Mouse (Mus musculus) lung, adult 2 months (tissue): ENCODE results near the gene 1810037I17Rik. TPM values are rescaled to one million over a fixed set of nuclear protein-coding genes. Genes with fewer than 3 reads are reported as not detected.
A peak's percentile ranks its signal among the peaks of the same experiment; 100 is the strongest.

Experiments
- DNase-seq: peaks from one replicate; pipeline ENCODE4 v3.0.0; 2022
- H3K4me1 ChIP-seq: fragments of 200-500 bp; 2 replicates; pipeline ENCODE4 v1.6.1; 2011; ENCODE audit warnings: low read length; ENCODE audit not compliant: control insufficient read depth, insufficient read depth
- H3K4me3 ChIP-seq: fragments of 200-500 bp; replicated peaks from 2 replicates; pipeline ENCODE3; 2011; ENCODE audit warnings: low read depth, mild to moderate bottlenecking, control low read depth, low read length; ENCODE audit errors: extremely low read depth
- CTCF ChIP-seq: fragments of 200-500 bp; IDR thresholded peaks from 2 replicates; pipeline ENCODE4 v1.5.1; 2011; ENCODE audit warnings: mild to moderate bottlenecking, low read length, control low read depth; ENCODE audit not compliant: insufficient read depth
- POLR2A ChIP-seq: fragments of 200-500 bp; IDR thresholded peaks from 2 replicates; pipeline ENCODE4 v1.6.1; 2011; ENCODE audit warnings: low read depth, mild to moderate bottlenecking, control low read depth, low read length, borderline replicate concordance; ENCODE audit errors: extremely low read depth
- WGBS: fragments of 180-500 bp; shearing (Covaris S2); methylation state at CpG from one replicate; pipeline ENCODE4 v1.1.7; 2018; 5-methylcytosine and 5-hydroxymethylcytosine counted together
- polyA plus RNA-seq: library from polyadenylated mRNA; depleted of rRNA; stranded (reverse); fragments of >200 nt; gene quantifications from 2 replicates; pipeline ENCODE4 v1.2.3, GENCODE M21; 2012; rRNA removed

1810037I17Rik gene
- polyA plus RNA-seq, result 41.8 and 56.6 TPM in 2 replicates

DNA sequence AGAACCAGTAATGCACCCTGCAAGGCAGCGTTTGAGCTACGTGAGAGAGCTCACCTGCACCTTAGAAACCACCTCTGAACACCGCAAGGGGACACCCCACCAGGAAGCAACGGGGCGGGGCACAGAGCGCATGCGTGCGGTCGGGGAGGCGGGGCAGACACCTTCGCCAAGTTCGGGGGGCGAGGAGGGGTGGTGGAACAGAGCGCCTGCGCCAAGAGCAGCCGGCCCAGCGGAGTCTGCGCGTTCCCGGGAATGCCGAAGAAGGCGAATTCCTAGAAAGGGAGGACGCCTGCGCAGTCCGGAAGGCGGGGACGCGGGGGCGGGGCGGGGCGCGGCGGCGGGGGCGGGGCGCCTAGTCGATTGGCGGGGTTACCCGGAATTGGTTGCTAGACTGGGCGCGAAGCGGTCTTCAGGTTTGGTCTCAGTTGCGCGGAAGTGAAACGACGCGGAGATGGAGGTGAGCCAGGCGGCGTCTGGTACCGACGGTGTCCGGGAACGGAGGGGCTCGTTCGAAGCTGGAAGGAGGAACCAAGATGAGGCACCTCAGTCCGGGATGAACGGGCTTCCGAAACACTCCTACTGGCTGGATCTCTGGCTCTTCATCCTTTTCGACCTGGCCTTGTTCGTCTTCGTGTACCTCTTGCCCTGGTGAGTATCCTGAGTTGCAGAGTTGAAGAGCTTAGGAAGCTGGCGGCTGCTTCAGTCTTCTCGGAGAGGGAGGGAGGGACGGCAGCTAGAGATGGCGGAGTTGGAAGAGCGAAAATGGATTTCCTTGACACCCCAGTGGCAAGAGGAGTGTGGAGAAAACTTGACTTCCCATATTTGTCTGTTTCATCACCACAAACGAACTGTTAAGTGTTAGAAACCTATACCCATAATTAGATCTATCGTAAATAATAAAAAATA lies at the start of gene 1810037I17Rik:
TSS of gene 1810037I17Rik (plus strand) at position 195 of the 906 bp plus-strand sequence.
- Histone ChIP-seq H3K4me1 (no peaks in the 10 kb centered on the region; the same call in 1 of the 2 replicates), H3K4me3 (peak within 1 kb of the TSS; percentile 90)
- TF ChIP-seq CTCF (peak; percentile 17; the same call in 1 of the 2 replicates), POLR2A (peak; percentile 91; the same call in 1 of the 2 replicates)
- under 1% methylated on average over 68 of the region's 68 CpGs for WGBS
- peak; percentile 97 for DNase-seq

- DNase-seq, result no peak
- TF ChIP-seq POLR2A (no peak), CTCF (no peak)
- Histone ChIP-seq H3K4me1 (no peaks in the 10 kb centered on the region), H3K4me3 (no peak overlapping the region)
- 93% methylated on average over 2 of the region's 2 CpGs for whole genome bisulfite sequencing
These were observed 47.1 kb upstream of the 1810037I17Rik start for GRCm38 (mm10) chr3:122876870-122877269.

GRCm38 (mm10) chr3:122877543-122877942 lies 46.5 kb upstream of the 1810037I17Rik start:
- no peak for DNase-seq
- no peak overlapping the region for H3K4me3 ChIP-seq
- WGBS, result 80% methylated on average over 3 of the region's 3 CpGs
- TF ChIP-seq CTCF, result no peak
- no peak for TF ChIP-seq POLR2A
- H3K4me1 ChIP-seq, result no peaks in the 10 kb centered on the region

GRCm38 (mm10) chr3:122878705-122879315 lies 45.2 kb upstream of the 1810037I17Rik start:
- no peak for DNase-seq
- 86% methylated on average over 8 of the region's 8 CpGs for WGBS
- no peak for TF ChIP-seq CTCF
- no peak for TF ChIP-seq POLR2A
- H3K4me1 ChIP-seq, result no peaks in the 10 kb centered on the region
- H3K4me3 ChIP-seq, result no peak overlapping the region

DNA sequence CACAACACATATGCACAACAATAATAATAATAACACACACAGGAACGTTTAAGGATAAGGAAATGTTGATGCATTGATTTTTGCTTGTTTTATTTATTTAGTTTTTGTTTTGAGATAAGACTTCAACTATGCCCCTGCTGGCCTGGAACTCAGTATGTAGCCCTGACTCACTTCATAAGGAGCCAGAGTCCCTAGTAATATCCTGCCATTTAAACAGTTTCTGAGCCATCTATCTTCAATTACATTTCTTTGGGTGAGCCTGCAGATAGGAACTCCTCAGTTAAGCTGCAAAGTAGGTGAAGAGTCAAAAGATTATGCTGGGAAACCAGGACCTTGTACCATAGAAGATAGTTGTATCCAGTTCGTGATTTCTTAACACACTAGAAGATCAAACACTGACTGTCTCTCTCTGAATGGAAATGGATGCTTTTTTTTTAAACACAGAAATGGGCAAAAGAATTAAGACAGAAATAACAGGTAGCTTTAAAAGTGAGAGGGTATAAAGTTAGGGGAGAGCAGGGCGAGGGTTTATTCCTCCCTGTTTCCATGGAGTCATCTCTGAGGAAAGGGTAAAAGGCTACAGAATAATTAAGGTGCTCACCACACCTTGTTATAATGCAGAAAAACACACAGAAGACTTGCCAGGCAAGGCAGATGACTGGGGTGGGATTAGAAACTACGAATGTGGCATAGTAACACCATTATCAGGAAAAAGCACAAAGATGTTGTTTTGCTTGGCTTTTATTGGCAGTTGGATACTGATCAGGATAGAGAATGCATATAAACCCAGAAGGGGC lies 36.3 kb upstream of the 1810037I17Rik start:
- no peaks in the 10 kb centered on the region; the same call in 1 of the 2 replicates for H3K4me1 ChIP-seq
- 56% methylated on average over 4 of the region's 4 CpGs for WGBS
- TF ChIP-seq POLR2A (no peak), CTCF (no peak)
- no peak overlapping the region for H3K4me3 ChIP-seq
- no peak for DNase-seq

DNA sequence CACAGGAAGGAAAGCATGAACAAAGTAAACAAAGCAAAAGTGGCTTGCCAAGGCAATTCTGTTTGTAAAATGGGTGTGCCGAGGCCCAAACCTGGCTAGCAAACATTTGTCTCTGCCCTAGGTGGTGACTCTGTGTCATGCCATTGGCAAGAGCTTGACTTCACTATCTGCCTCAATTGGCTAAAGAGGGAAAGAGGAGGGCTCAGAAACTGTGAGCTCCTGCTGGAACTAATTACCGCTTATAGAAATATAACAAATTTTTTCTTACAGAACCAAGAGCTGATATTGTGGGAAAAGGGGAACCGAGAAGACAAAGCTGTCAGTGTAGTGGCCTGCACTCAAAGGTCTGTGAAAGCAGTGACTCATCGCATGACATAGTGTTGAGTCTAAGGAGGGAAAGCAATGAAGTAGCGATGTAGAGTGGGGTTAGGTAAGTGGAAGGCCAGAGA lies 35.6 kb upstream of the 1810037I17Rik start:
- Histone ChIP-seq H3K4me1 (no peaks in the 10 kb centered on the region; the same call in 1 of the 2 replicates), H3K4me3 (no peak overlapping the region)
- peak; percentile 10 for DNase-seq
- no peak for TF ChIP-seq POLR2A
- no peak for TF ChIP-seq CTCF
- 51% methylated on average over 5 of the region's 5 CpGs for WGBS

- no peak for DNase-seq
- WGBS, result 91% methylated on average over 3 of the region's 3 CpGs
- no peak for TF ChIP-seq POLR2A
- no peak for TF ChIP-seq CTCF
- Histone ChIP-seq H3K4me1 (no peaks in the 10 kb centered on the region), H3K4me3 (no peak within 1 kb of the TSS)
These were observed 29.2 kb upstream of the 1810037I17Rik start, which contains the start of gene Fabp2 for GRCm38 (mm10) chr3:122894772-122895171. Gene Fabp2 (plus strand): TSS chr3:122895072.

DNA sequence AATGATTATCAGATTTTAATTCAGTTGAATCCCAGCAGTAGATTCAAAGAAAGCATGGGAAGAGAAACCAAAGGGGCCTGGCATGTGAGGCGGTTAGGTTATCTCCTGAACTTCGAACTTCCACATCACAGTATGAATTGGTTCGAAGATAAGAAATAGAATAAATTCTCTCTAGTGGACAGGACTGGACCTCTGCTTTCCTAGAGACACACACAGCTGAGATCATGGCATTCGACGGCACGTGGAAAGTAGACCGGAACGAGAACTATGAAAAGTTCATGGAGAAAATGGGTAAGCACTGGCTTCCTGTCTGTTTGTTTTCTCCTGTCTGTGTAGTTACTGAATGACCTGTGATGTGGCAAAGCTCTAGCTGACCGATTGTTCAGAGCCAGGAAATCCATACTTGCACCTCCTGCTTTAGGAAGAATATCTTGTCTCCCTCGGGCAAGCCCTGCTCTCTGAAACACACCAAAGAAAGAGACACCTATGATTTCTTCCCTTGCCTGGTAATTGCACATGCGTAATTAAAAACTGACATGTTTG lies 28.7 kb upstream of the 1810037I17Rik start:
- H3K4me1 ChIP-seq, result no peaks in the 10 kb centered on the region
- no peak overlapping the region for H3K4me3 ChIP-seq
- DNase-seq, result no peak
- 55% methylated on average over 11 of the region's 11 CpGs for WGBS
- no peak for TF ChIP-seq CTCF
- no peak for TF ChIP-seq POLR2A
